Mouse (Mus musculus): ENCODE data around the gene Olfr1404.

DNA sequence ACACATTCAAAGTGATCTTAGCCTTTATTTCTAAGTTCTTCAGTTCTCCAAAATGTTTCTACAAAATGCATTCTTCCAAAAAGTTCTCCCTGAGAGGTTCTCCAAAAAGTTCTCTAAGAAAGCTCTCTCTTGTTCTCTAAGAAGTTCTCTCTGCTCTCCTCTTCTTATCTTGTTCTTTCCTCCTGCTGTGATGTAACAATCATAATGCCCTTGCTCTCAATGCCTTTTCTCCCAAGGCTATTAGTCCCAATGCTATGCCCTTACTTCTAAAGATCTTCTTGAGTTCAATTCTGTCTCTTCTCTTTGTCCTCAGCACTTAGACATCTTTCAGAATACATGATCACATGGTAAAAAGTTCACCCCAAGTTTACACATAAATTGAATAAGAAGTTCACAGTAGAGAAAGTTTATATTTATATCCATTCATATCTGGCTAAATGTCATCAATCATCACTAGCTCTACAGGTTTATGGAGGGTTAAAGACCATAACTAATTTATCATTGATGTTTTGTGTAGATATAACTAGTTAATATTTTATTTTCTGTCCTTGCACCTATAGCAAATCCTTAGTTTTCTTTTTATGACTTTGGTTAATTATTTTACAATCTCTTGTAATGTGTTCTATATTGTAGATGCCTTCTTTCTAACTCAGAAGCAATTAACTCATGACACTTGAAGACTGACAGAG lies 37.9 kb upstream of the Olfr1404 start:
- TF ChIP-seq POLR2A (IDR thresholded peaks at IDR 0.05; ENCODE audit: low read depth, low read length): no peak
- no peak for TF ChIP-seq CTCF (IDR thresholded peaks at IDR 0.05; ENCODE audit: extremely low read depth, insufficient read length, insufficient replicate concordance, low read depth, low read length)
